Mouse (Mus musculus) bone marrow macrophage, adult 2 months (primary cell): Measurements from ENCODE around the gene Slc9a4. TPM values are rescaled to one million over a fixed set of nuclear protein-coding genes. Genes with fewer than 3 reads are reported as not detected.
A peak's percentile ranks its signal among the peaks of the same experiment; 100 is the strongest.
"Not testable (repeated sequence)": the region's sequence is repeated elsewhere in the genome, so short reads cannot be mapped to it uniquely, and the experiment has no call there.

Experiments
- H3K27ac ChIP-seq: 2 replicates; pipeline ENCODE4 v1.5.1; 2012; ENCODE audit warnings: low read depth, low read length; ENCODE audit not compliant: insufficient read depth
- H3K4me1 ChIP-seq: 2 replicates; pipeline ENCODE4 v1.6.1; 2012; ENCODE audit warnings: low read length; ENCODE audit not compliant: control insufficient read depth, insufficient read depth
- H3K4me3 ChIP-seq: 2 replicates; pipeline ENCODE4 v1.5.1; 2012; ENCODE audit warnings: mild to moderate bottlenecking, low read length, moderate library complexity; ENCODE audit not compliant: insufficient read depth
- CTCF ChIP-seq: IDR thresholded peaks from 2 replicates; pipeline ENCODE4 v1.5.1; 2012; ENCODE audit warnings: low read depth, mild to moderate bottlenecking, low read length, moderate library complexity
- POLR2A ChIP-seq: IDR thresholded peaks from 2 replicates; pipeline ENCODE4 v1.6.1; 2012; ENCODE audit warnings: mild to moderate bottlenecking, low read depth, low read length, borderline replicate concordance
- polyA plus RNA-seq: library from polyadenylated mRNA; stranded (reverse); fragments of >200 nt; gene quantifications from 2 replicates; pipeline ENCODE4 v1.2.4, GENCODE M21; 2012; ENCODE audit not compliant: missing spikeins, insufficient read depth, insufficient read length

Slc9a4 gene
- 0.52 and 0.83 TPM in 2 replicates for polyA plus RNA-seq

DNA sequence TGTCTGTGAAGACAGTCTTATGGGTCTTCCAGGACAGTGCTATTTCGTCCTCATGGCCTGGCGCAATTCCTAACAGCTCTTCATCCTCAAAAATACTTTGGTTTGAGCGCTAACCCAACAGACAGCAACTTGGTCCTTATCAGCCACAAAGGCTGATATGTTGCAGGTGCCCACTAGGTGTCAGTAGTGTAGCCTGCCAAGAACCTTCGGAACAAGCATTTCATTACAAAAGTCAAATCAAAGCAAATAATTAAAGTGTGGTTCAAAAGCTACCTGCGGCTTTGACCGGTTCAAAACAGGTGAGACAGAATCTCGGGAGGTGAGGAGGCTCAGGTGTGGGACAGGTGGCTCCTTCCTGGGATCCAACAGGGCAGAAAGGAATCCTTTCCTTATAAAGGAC, at the start of gene Slc9a4:
Gene Slc9a4 (plus strand): TSS at position 298 of the 400 bp plus-strand sequence.
- TF ChIP-seq POLR2A (no peak), CTCF (peak; percentile 54; the same call in 1 of the 2 replicates)
- H3K27ac ChIP-seq: no peak within 1 kb of the TSS
- no peak within 1 kb of the TSS for H3K4me3 ChIP-seq
- no peaks in the 10 kb centered on the region for H3K4me1 ChIP-seq

DNA sequence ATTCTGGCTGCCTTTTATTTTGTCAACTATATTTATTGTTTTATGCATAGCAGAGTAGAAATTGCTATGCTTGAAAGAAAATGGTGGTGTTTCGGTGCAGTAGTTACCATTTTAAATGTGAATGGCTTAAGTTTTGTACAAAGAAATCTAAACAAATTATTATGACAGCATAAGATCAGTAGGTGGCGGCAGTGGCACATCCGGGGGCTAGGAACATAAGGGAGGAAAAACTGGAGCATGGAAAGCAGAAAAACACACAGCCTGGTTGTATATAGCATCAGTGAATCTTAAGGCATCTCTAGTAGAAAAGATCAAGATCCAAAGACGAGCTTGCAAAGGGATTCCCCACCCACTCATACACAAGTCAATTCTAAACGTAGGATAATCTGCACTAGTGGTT, 42.3 kb upstream of the Slc9a4 start:
- H3K4me3 ChIP-seq: no peak overlapping the region
- TF ChIP-seq POLR2A (no peak), CTCF (no peak)
- no peaks in the 10 kb centered on the region for H3K4me1 ChIP-seq
- no peak overlapping the region for H3K27ac ChIP-seq

DNA sequence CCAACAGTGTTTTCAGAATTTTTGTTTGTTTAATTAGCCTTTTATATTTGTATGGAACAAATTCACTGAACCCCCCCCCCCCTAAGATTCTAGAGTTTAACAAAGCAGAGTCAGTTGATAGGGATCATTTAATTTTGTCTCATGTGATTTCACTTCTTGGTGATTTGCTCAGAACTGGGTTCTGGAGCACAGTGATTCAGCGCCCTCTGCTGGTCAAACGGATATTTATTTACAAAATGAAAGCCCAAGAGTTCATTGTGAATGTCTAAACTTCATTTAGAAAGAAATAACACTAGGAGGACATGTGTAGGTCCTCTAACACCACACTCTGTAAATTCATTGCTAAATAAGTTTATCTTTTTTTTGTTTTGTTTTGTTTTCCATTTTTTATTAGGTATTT, 35.2 kb upstream of the Slc9a4 start:
- Histone ChIP-seq H3K4me3 (no peak overlapping the region), H3K4me1 (no peaks in the 10 kb centered on the region), H3K27ac (no peak overlapping the region)
- no peak for TF ChIP-seq POLR2A
- no peak for TF ChIP-seq CTCF

- Histone ChIP-seq H3K4me3 (no peak overlapping the region), H3K4me1 (no peaks in the 10 kb centered on the region), H3K27ac (no peak overlapping the region)
- TF ChIP-seq CTCF: no peak
- no peak for TF ChIP-seq POLR2A
Observed at GRCm38 (mm10) chr1:40546645-40547044, 33.2 kb upstream of the Slc9a4 start.

- H3K4me1 ChIP-seq: no peaks in the 10 kb centered on the region
- TF ChIP-seq POLR2A: no peak
- TF ChIP-seq CTCF: no peak
- no peak overlapping the region for H3K27ac ChIP-seq
- no peak overlapping the region for H3K4me3 ChIP-seq
Observed at GRCm38 (mm10) chr1:40547064-40547572, 32.8 kb upstream of the Slc9a4 start.

DNA sequence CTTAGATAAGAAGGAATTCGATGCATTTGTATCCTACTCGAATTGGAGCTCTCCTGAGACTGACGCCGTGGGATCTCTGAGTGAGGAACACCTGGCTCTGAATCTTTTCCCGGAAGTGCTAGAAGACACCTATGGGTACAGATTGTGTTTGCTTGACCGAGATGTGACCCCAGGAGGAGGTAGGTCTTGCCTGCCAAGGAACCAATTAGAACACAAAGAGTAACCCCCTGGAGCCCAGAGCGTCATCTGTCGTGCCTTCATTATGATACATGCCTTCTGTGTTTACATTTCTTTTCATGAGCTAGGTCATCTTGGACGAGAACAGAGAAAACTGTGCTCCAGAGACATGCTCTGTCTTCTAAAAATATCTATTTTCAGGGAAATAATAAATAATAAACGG, 32.1 kb upstream of the Slc9a4 start:
- Histone ChIP-seq H3K4me1 (no peaks in the 10 kb centered on the region), H3K27ac (no peak overlapping the region), H3K4me3 (no peak overlapping the region)
- TF ChIP-seq CTCF: no peak
- no peak for TF ChIP-seq POLR2A

DNA sequence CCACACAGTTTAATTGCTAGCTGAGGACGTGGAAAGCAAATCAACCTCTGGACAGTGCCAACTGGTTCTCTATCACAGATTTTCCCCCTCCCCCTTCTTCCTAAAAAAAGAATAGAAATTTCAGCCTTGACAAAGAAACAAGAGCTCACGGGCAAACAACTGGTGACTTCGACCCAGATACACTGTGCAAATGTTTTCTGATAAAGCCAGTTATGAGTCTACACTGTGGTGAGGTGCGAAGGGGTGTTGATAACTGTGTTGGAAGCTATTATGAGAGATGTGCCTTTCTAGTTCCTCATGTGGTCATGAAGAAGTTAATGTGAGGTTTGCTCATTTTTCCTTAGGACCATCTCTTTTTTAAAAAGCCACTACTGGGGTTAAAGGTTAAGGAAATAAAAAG, 10.5 kb upstream of the Slc9a4 start:
- no peak overlapping the region for H3K4me3 ChIP-seq
- H3K27ac ChIP-seq: no peak overlapping the region
- TF ChIP-seq POLR2A: no peak
- no peak for TF ChIP-seq CTCF
- no peaks in the 10 kb centered on the region for H3K4me1 ChIP-seq

- TF ChIP-seq CTCF: no peak
- TF ChIP-seq POLR2A: no peak
- Histone ChIP-seq H3K4me3 (no peak overlapping the region), H3K27ac (no peak overlapping the region), H3K4me1 (no peaks in the 10 kb centered on the region)
Observed at GRCm38 (mm10) chr1:40580269-40580668, 388 bp downstream of the Slc9a4 start.

GRCm38 (mm10) chr1:40586776-40587175, 6.9 kb downstream of the Slc9a4 start:
- no peak for TF ChIP-seq POLR2A
- TF ChIP-seq CTCF: no peak
- H3K4me3 ChIP-seq: no peak overlapping the region
- no peaks in the 10 kb centered on the region for H3K4me1 ChIP-seq
- no peak overlapping the region for H3K27ac ChIP-seq

GRCm38 (mm10) chr1:40590931-40591330, 11.1 kb downstream of the Slc9a4 start:
- TF ChIP-seq CTCF: no peak
- H3K27ac ChIP-seq: no peak overlapping the region
- H3K4me3 ChIP-seq: no peak overlapping the region
- H3K4me1 ChIP-seq: no peaks in the 10 kb centered on the region

DNA sequence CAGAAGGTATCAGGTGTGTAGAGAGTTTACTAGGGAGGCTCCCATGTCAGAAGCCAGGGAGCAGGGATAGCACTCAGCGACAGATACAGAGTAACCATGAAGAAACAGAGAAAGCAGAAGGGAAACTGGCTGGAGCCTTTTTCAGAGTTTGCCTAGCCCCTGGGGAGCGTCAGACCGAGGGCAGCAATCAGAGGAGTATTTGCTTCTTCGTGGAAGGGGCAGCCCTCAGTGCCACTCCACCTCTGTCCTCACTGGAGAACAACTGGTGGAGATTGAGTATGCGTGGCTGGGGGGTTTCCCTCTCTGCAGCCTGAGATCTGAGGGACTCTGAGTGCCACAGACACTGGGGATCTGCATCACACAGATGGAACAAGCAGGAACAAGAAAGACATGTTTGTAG, 17.9 kb downstream of the Slc9a4 start:
- H3K4me3 ChIP-seq: no peak overlapping the region
- H3K4me1 ChIP-seq: peaks cover 14% of the 10 kb centered on the region
- H3K27ac ChIP-seq: no peak overlapping the region
- TF ChIP-seq CTCF (no peak), POLR2A (no peak)

- H3K27ac ChIP-seq, H3K4me3 ChIP-seq: not testable (repeated sequence)
- peaks cover 14% of the 10 kb centered on the region for H3K4me1 ChIP-seq
Observed at GRCm38 (mm10) chr1:40599661-40600060, 19.8 kb downstream of the Slc9a4 start.
